Mouse (Mus musculus) bone marrow macrophage, adult 2 months (primary cell): ENCODE measurements around the gene Ly6g6f. TPM values are rescaled to one million over a fixed set of nuclear protein-coding genes. Genes with fewer than 3 reads are reported as not detected.

ENCODE experiments used
- H3K27ac ChIP-seq: 2 replicates; pipeline ENCODE4 v1.5.1; 2012; ENCODE audit warnings: low read depth, low read length; ENCODE audit not compliant: insufficient read depth
- H3K4me1 ChIP-seq: 2 replicates; pipeline ENCODE4 v1.6.1; 2012; ENCODE audit warnings: low read length; ENCODE audit not compliant: control insufficient read depth, insufficient read depth
- H3K4me3 ChIP-seq: 2 replicates; pipeline ENCODE4 v1.5.1; 2012; ENCODE audit warnings: mild to moderate bottlenecking, low read length, moderate library complexity; ENCODE audit not compliant: insufficient read depth
- CTCF ChIP-seq: IDR thresholded peaks from 2 replicates; pipeline ENCODE4 v1.5.1; 2012; ENCODE audit warnings: low read depth, mild to moderate bottlenecking, low read length, moderate library complexity
- POLR2A ChIP-seq: IDR thresholded peaks from 2 replicates; pipeline ENCODE4 v1.6.1; 2012; ENCODE audit warnings: mild to moderate bottlenecking, low read depth, low read length, borderline replicate concordance
- polyA plus RNA-seq: library from polyadenylated mRNA; stranded (reverse); fragments of >200 nt; gene quantifications from 2 replicates; pipeline ENCODE4 v1.2.4, GENCODE M21; 2012; ENCODE audit not compliant: missing spikeins, insufficient read depth, insufficient read length

Gene Ly6g6f
- polyA plus RNA-seq, 1 experiment, result not detected

DNA sequence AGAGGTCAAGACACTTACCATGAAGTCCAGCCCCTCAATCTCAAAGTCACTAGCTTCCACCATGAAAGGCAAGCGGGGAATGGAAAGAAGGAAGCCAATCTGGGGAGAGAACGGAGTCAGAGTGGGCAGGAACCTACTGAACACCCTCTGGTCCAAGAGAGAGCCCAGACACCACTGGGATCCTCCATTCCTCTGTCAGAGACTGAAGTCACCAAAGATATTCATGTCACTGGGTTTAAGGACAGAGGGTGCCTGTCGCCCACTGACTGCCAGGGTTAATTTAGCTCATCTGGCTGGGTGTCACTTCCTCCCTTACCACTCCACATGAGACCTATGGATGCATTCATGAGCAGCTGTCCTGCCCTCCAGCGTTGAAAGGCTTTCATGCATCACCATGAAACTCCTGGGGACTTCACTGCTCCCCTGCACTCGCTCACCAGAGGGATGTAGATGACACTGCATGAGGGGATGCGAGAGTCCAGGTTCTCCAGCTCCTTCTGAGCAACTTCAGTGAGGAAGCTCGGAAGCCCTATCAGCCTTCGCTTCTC lies 53.0 kb downstream of the Ly6g6f start:
- H3K27ac ChIP-seq, result no peak overlapping the region
- no peak overlapping the region for H3K4me3 ChIP-seq
- TF ChIP-seq POLR2A (no peak), CTCF (0 out of 2 replicates have a peak, but pooled peaks have one; percentile 8)
- H3K4me1 ChIP-seq, result peaks cover 16% of the 10 kb centered on the region

DNA sequence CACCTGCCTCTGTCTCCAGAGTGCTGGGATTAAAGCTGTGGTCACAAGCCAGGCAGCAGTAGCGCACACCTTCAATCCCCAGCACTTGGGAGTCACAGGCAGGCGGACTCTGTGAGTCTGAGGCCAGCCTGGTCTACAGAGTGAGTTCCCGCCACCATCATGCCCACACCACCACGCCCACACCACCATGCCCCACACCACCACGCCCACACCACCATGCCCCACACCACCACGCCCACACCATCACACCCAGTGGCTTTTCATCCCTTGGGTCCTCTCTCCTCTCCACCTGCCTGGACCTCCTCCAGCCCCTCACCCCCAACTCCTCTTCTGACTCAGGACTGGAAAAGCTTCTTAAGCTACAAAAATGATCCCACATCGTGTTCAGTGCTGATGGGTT lies 53.5 kb downstream of the Ly6g6f start:
- Histone ChIP-seq H3K4me1 (peaks cover 16% of the 10 kb centered on the region), H3K27ac (no peak overlapping the region), H3K4me3 (no peak overlapping the region)
- TF ChIP-seq POLR2A, result no peak
- no peak for TF ChIP-seq CTCF

DNA sequence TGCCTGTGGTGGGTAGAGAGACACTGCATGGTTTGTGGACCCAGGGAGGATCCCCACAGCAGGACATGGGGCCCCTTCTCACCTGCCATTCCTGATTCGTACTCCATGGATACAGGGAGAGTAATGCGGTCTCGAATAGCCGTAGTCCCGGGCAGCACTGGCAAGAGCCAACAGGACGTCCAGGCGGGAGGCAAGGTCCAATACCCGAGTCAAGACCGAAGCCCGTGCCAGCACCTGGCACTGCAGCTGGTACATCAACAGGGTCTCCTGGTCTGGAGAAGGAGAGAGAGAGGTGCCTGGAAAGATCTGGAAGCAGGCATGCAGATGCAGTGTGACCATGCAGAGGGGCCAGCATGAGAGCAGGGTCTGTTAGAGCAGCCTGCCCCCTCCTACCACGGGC lies 54.1 kb downstream of the Ly6g6f start:
- no peak overlapping the region for H3K4me3 ChIP-seq
- H3K27ac ChIP-seq, result no peak overlapping the region
- TF ChIP-seq CTCF (no peak), POLR2A (no peak)
- peaks cover 16% of the 10 kb centered on the region for H3K4me1 ChIP-seq

Other genes starting within 250 kb of the Ly6g6f start
- 33.8 and 44.1 TPM in 2 replicates for gene Stk19, start 248.7 kb downstream of the Ly6g6f start, polyA plus RNA-seq
- gene Dxo, start 248.6 kb downstream of the Ly6g6f start, polyA plus RNA-seq, result 30.8 and 38.9 TPM in 2 replicates
- 37.8 and 40.2 TPM in 2 replicates for gene Skiv2l, start 235.4 kb downstream of the Ly6g6f start, polyA plus RNA-seq
- gene Nelfe, start 235.2 kb downstream of the Ly6g6f start, polyA plus RNA-seq, result 48.9 and 56.8 TPM in 2 replicates
- 12.0 and 13.3 TPM in 2 replicates for gene Cfb, start 223.1 kb downstream of the Ly6g6f start, polyA plus RNA-seq
- 4.0 and 4.6 TPM in 2 replicates for gene Zbtb12, start 206.1 kb downstream of the Ly6g6f start, polyA plus RNA-seq
- gene Gm20547, start 203.6 kb downstream of the Ly6g6f start, polyA plus RNA-seq, result 0.27 TPM in 1 of 2 replicates, not detected in the other
- gene C2, start 187.3 kb downstream of the Ly6g6f start, polyA plus RNA-seq, result not detected in 2 replicates
- gene Ehmt2, start 187.1 kb downstream of the Ly6g6f start, polyA plus RNA-seq, result 145 and 150 TPM in 2 replicates
- not detected in 2 replicates for gene Slc44a4, start 171.1 kb downstream of the Ly6g6f start, polyA plus RNA-seq
- 73.6 and 73.9 TPM in 2 replicates for gene Neu1, start 154.4 kb downstream of the Ly6g6f start, polyA plus RNA-seq
- 1.2 and 1.5 TPM in 2 replicates for gene Hspa1b, start 126.4 kb downstream of the Ly6g6f start, polyA plus RNA-seq
- gene Gm20481, start 115.7 kb downstream of the Ly6g6f start, polyA plus RNA-seq, result not detected in 2 replicates
- 1.3 TPM in 2 replicates for gene Hspa1a, start 113.5 kb downstream of the Ly6g6f start, polyA plus RNA-seq
- gene Hspa1l, start 112.9 kb downstream of the Ly6g6f start, polyA plus RNA-seq, result not detected in 2 replicates
- gene Lsm2, start 103.7 kb downstream of the Ly6g6f start, polyA plus RNA-seq, result 37.1 and 44.0 TPM in 2 replicates
- gene Vars, start 84.6 kb downstream of the Ly6g6f start, polyA plus RNA-seq, result 28.4 and 35.2 TPM in 2 replicates
- 0.31 and 0.34 TPM in 2 replicates for gene Vwa7, start 69.0 kb downstream of the Ly6g6f start, polyA plus RNA-seq
- not detected in 2 replicates for gene Sapcd1, start 57.6 kb downstream of the Ly6g6f start, polyA plus RNA-seq
- gene Msh5, start 38.9 kb downstream of the Ly6g6f start, polyA plus RNA-seq, result 2.4 and 3.2 TPM in 2 replicates
- gene Clic1, start 35.6 kb downstream of the Ly6g6f start, polyA plus RNA-seq, result 357 and 381 TPM in 2 replicates
- gene Ddah2, start 26.6 kb downstream of the Ly6g6f start, polyA plus RNA-seq, result 9.0 and 10.9 TPM in 2 replicates
- gene Ly6g6c, start 20.2 kb downstream of the Ly6g6f start, polyA plus RNA-seq, result not detected in 2 replicates
- not detected in 2 replicates for gene Mpig6b, start 19.4 kb downstream of the Ly6g6f start, polyA plus RNA-seq
- gene Ly6g6e, start 8.7 kb downstream of the Ly6g6f start, polyA plus RNA-seq, result not detected in 2 replicates
- 1.0 TPM in 1 of 2 replicates, not detected in the other for gene Ly6g6d, start 7.5 kb downstream of the Ly6g6f start, polyA plus RNA-seq
- gene Abhd16a, start 3.7 kb upstream of the Ly6g6f start, polyA plus RNA-seq, result 39.8 and 40.7 TPM in 2 replicates
- not detected in 2 replicates for gene Ly6g5c, start 22.7 kb upstream of the Ly6g6f start, polyA plus RNA-seq
- gene Ly6g5b, start 29.8 kb upstream of the Ly6g6f start, polyA plus RNA-seq, result 0.54 and 0.92 TPM in 2 replicates
- gene Gpank1, start 35.8 kb upstream of the Ly6g6f start, polyA plus RNA-seq, result 24.6 and 29.1 TPM in 2 replicates
- gene Csnk2b, start 36.4 kb upstream of the Ly6g6f start, polyA plus RNA-seq, result 136 and 143 TPM in 2 replicates
- 29.2 and 30.4 TPM in 2 replicates for gene D17H6S53E, start 40.8 kb upstream of the Ly6g6f start, polyA plus RNA-seq
- not detected in 2 replicates for gene Apom, start 46.4 kb upstream of the Ly6g6f start, polyA plus RNA-seq
- 151 and 166 TPM in 2 replicates for gene Bag6, start 49.6 kb upstream of the Ly6g6f start, polyA plus RNA-seq
- 136 and 162 TPM in 2 replicates for gene Prrc2a, start 79.3 kb upstream of the Ly6g6f start, polyA plus RNA-seq
- gene Aif1, start 90.5 kb upstream of the Ly6g6f start, polyA plus RNA-seq, result 420 and 469 TPM in 2 replicates
- 811 and 856 TPM in 2 replicates for gene Lst1, start 102.8 kb upstream of the Ly6g6f start, polyA plus RNA-seq
- gene Ltb, start 108.8 kb upstream of the Ly6g6f start, polyA plus RNA-seq, result not detected in 2 replicates
- 11.9 and 12.8 TPM in 2 replicates for gene Tnf, start 116.4 kb upstream of the Ly6g6f start, polyA plus RNA-seq
- gene Lta, start 119.7 kb upstream of the Ly6g6f start, polyA plus RNA-seq, result not detected in 2 replicates
- not detected in 2 replicates for gene Gm16181, start 135.2 kb upstream of the Ly6g6f start, polyA plus RNA-seq
- gene Atp6v1g2, start 148.1 kb upstream of the Ly6g6f start, polyA plus RNA-seq, result 11.2 and 15.1 TPM in 2 replicates
- gene Nfkbil1, start 150.2 kb upstream of the Ly6g6f start, polyA plus RNA-seq, result 15.5 and 15.7 TPM in 2 replicates
- 164 and 169 TPM in 2 replicates for gene Ddx39b, start 156.1 kb upstream of the Ly6g6f start, polyA plus RNA-seq
- gene H2-D1, start 177.1 kb upstream of the Ly6g6f start, polyA plus RNA-seq, result 2,808 and 2,856 TPM in 2 replicates
- 0.63 and 0.80 TPM in 2 replicates for gene H2-Q1, start 234.8 kb upstream of the Ly6g6f start, polyA plus RNA-seq